Mouse (Mus musculus) midbrain, postnatal 0 days (tissue): ENCODE measurements at regions not wholly inside any gene's neighbourhood (a gene's known extent, or its start where the extent isn't known, plus 50 kb on each side); places are given as distances from the start of the nearest gene placed in this dataset.

ENCODE experiments used
- ATAC-seq: fragments of 200-750 bp; cut with Nextera tagmentation; 2 replicates; pipeline ENCODE4 v1.8.0; 2017; ENCODE audit warnings: moderate number of reproducible peaks, mild to moderate bottlenecking, moderate TSS enrichment, moderate library complexity; ENCODE audit not compliant: low FRiP score
- DNase-seq: peaks from one replicate; pipeline ENCODE4 v3.0.0-alpha.2; 2015; ENCODE audit warnings: low spot score
- H3K27ac ChIP-seq: fragments of 300-500 bp; sonication (generic); 2 replicates; pipeline ENCODE4 v1.5.1; 2014; ENCODE audit warnings: low read depth, mild to moderate bottlenecking, low read length, mixed read lengths
- H3K27me3 ChIP-seq: fragments of 300-500 bp; sonication (generic); 2 replicates; pipeline ENCODE4 v1.6.1; 2014; ENCODE audit warnings: low read length, control low read depth, mixed read lengths; ENCODE audit not compliant: insufficient read depth
- H3K36me3 ChIP-seq: fragments of 300-500 bp; sonication (generic); 2 replicates; pipeline ENCODE4 v1.6.1; 2014; ENCODE audit warnings: low read length, control low read depth, mixed read lengths; ENCODE audit not compliant: insufficient read depth
- H3K4me1 ChIP-seq: fragments of 300-500 bp; sonication (generic); 2 replicates; pipeline ENCODE4 v1.6.1; 2014; ENCODE audit warnings: mild to moderate bottlenecking, control low read depth, antibody characterized with exemption, low read length, mixed read lengths; ENCODE audit not compliant: insufficient read depth
- H3K4me2 ChIP-seq: fragments of 300-500 bp; sonication (generic); 2 replicates; pipeline ENCODE4 v1.6.1; 2014; ENCODE audit warnings: low read depth, mild to moderate bottlenecking, low read length, mixed read lengths; ENCODE audit not compliant: poor library complexity, severe bottlenecking
- H3K4me3 ChIP-seq: fragments of 300-500 bp; sonication (generic); 2 replicates; pipeline ENCODE4 v1.5.1; 2014; ENCODE audit warnings: low read depth, mild to moderate bottlenecking, low read length, moderate library complexity
- H3K9ac ChIP-seq: fragments of 300-500 bp; sonication (generic); replicated peaks from 2 replicates; pipeline ENCODE4 v1.6.1; 2014; ENCODE audit warnings: mild to moderate bottlenecking, low read length, moderate library complexity, mixed read lengths; ENCODE audit not compliant: poor library complexity, severe bottlenecking
- H3K9me3 ChIP-seq: fragments of 300-500 bp; sonication (generic); 2 replicates; pipeline ENCODE4 v1.6.1; 2016; ENCODE audit warnings: low read length, control low read depth
- CTCF ChIP-seq: IDR thresholded peaks from 2 replicates; pipeline ENCODE4 v1.5.1; 2016; ENCODE audit warnings: antibody characterized with exemption, mild to moderate bottlenecking
- WGBS: fragments of 180-500 bp; shearing (Covaris S2); extraction: QIAGEN DNeasy Blood & Tissue Kit; methylation state at CpG from one replicate; pipeline ENCODE4 v1.1.7; 2014; 5-methylcytosine and 5-hydroxymethylcytosine counted together

DNA sequence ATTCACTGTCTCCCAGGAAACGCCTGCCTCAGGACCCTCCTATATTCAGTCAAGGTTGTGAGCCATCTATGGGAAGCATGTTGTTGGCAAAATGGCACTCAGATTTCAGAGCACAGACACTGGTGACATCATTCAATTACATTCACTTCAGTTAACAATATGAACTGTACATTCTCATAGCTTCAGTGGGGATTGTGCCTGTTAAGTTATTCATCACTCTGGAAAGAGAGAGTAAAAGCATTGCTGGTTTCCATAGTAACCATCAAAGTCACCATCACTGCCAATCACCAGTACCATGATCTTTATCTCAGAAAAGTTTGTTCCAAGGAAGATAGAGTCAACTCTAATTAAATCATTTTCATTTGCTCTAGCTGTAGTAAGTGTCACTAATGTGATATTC lies 350.2 kb upstream of the Rack1 start:
- no peaks in the 10 kb centered on the region for H3K9me3 ChIP-seq
- H3K4me3 ChIP-seq: no peak overlapping the region
- TF ChIP-seq CTCF: no peak
- no peaks in the 10 kb centered on the region for H3K27me3 ChIP-seq
- no peak for DNase-seq
- no peak overlapping the region for H3K27ac ChIP-seq
- H3K9ac ChIP-seq: no peak overlapping the region
- no peaks in the 10 kb centered on the region for H3K4me1 ChIP-seq
- H3K4me2 ChIP-seq: no peak overlapping the region
- H3K36me3 ChIP-seq: no peaks in the 10 kb centered on the region
- WGBS: 83% methylated on average over 1 of the region's 1 CpGs
- peak; percentile 44; the same call in 1 of the 2 replicates for ATAC-seq

DNA sequence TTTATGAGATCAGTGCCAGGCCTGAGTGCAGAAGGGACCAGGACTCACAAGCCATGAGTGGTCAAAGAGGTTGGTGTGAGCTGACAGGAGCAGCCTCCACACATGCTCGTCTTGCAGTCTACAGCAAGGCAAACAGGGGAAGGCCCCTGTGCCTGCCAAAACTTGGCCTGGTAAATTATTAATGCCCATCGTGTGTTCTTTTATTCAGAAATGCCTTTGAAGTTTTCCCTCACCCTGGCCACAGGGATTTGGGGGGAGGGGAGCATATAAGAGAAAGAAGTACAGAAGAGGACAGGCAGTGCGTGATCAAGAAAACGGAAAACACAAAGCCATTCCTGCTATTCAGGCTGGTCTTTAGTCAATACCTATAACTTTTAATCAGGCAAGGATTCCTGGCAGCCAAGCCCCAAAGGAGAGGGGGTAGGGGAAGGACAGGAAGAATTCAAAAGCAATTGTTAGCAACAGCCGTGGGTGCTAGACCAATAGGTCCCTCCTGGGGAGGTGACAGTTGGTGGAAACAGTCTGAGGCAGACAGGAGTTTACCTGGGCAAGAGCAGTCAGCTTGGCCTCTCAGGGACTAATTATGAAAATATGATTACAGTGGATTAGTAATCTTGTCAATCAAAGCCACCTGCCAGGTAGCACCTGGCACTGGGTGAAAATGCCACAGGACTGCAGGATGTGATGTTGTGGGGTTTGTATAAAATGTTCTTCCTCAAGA lies 357.4 kb upstream of the Rack1 start:
- Histone ChIP-seq H3K4me3 (no peak overlapping the region), H3K4me2 (no peak overlapping the region), H3K4me1 (no peaks in the 10 kb centered on the region), H3K36me3 (no peaks in the 10 kb centered on the region), H3K9ac (no peak overlapping the region), H3K27ac (no peak overlapping the region), H3K9me3 (no peaks in the 10 kb centered on the region), H3K27me3 (no peaks in the 10 kb centered on the region)
- WGBS: 24% methylated on average over 5 of the region's 5 CpGs
- no peak for TF ChIP-seq CTCF
- DNase-seq: peak; percentile 9
- no peak for ATAC-seq

DNA sequence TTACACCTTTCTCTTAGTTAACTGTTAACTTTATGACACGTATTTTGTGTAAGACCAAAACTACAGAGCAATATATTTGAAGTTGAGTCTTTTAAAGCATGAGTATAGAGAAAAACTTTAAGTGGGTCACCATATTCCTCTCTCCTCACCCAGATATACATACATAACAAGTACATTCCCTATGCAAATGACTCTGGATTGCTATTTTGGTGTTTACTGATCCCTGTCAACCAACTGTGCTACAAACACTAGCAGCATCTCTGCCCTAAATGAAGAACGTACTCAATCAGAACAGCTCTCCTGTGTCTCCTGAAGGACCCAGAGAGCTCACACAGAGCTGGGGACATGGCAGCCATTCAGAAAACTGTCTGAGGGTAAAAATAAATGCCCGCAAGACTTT lies 363.4 kb upstream of the Rack1 start:
- no peak for TF ChIP-seq CTCF
- WGBS: 93% methylated on average over 3 of the region's 3 CpGs
- no peak overlapping the region for H3K4me3 ChIP-seq
- H3K4me2 ChIP-seq: no peak overlapping the region
- no peaks in the 10 kb centered on the region for H3K27me3 ChIP-seq
- H3K9ac ChIP-seq: no peak overlapping the region
- H3K36me3 ChIP-seq: no peaks in the 10 kb centered on the region
- no peak overlapping the region for H3K27ac ChIP-seq
- ATAC-seq (no peak), DNase-seq (no peak)
- no peaks in the 10 kb centered on the region for H3K9me3 ChIP-seq
- H3K4me1 ChIP-seq: no peaks in the 10 kb centered on the region

DNA sequence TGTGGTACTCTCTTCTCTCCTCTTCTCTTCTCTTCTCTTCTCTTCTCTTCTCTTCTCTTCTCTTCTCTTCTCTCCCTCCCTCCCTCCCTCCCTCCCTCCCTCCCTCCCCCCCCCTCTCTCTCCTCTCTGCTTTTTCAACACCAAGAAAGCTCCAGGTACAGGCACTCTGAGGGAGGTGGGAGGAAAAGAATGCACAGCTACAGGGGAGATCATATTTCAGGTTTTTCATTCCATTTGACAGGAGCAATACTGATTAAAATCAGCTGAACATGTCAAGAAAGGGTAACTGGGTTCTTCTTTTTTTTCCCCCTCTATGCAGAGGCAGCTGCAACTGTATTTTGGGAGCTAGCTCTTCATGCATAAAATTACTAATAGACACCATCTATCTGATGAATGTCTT lies 368.8 kb upstream of the Rack1 start:
- Histone ChIP-seq H3K27ac (no peak overlapping the region), H3K9me3 (no peaks in the 10 kb centered on the region), H3K4me1 (peaks cover 3% of the 10 kb centered on the region; the same call in 1 of the 2 replicates), H3K36me3 (no peaks in the 10 kb centered on the region), H3K4me3 (no peak overlapping the region), H3K27me3 (no peaks in the 10 kb centered on the region), H3K9ac (no peak overlapping the region), H3K4me2 (no peak overlapping the region)
- ATAC-seq (no peak), DNase-seq (no peak)
- TF ChIP-seq CTCF: no peak

DNA sequence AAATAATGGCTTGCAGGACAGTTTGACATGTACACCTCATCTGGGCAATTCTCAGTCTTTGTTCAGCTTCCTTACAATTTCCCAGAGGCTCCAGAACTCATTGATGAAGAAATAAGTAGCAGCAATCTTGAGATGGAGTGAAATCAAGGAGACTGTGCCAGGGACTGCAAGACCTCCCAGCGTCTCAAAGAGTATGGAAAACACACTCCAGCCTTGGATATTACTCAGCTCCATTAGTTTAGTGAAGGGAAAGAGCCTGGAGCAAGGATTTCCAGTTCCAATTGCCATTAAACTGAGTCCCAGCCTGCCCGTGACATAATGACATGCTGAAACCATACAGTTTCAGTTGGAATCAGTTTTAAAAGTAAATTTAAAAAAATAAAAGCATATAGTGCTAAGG lies 372.7 kb upstream of the Rack1 start:
- 58% methylated on average over 2 of the region's 2 CpGs for WGBS
- Histone ChIP-seq H3K27me3 (no peaks in the 10 kb centered on the region), H3K4me2 (no peak overlapping the region), H3K27ac (no peak overlapping the region), H3K4me3 (no peak overlapping the region), H3K9ac (no peak overlapping the region), H3K4me1 (peaks cover 3% of the 10 kb centered on the region; the same call in 1 of the 2 replicates), H3K9me3 (no peaks in the 10 kb centered on the region), H3K36me3 (no peaks in the 10 kb centered on the region)
- ATAC-seq (no peak), DNase-seq (no peak)
- TF ChIP-seq CTCF: no peak

DNA sequence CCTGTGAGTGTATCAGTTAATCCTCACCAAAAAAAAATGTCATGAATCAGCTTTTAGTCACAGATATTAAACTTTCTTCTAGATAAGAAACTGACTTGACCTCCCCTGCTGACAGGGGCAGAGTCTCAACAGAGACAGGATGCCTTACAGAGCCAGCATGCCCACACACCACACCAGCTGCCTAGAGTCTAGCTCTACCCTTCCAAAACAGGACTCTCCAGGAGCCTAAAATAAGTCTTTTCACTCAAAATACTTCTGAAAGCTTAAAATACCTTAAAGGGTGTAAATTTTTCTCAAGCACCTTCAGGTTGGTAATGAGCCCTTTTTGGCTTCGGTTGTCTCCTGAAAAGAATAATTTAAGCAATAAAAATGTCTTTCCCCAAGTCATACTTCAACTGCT lies 373.7 kb upstream of the Rack1 start:
- Histone ChIP-seq H3K9me3 (no peaks in the 10 kb centered on the region), H3K4me3 (no peak overlapping the region), H3K9ac (no peak overlapping the region), H3K27ac (no peak overlapping the region), H3K27me3 (no peaks in the 10 kb centered on the region), H3K4me1 (peaks cover 3% of the 10 kb centered on the region; the same call in 1 of the 2 replicates), H3K4me2 (no peak overlapping the region), H3K36me3 (no peaks in the 10 kb centered on the region)
- DNase-seq: no peak
- ATAC-seq: no peak
- TF ChIP-seq CTCF: no peak
- 74% methylated on average over 1 of the region's 1 CpGs for WGBS
